Mouse (Mus musculus) ES-E14 (cell line): Measurements from ENCODE around the gene Oxtr. TPM values are rescaled to one million over a fixed set of nuclear protein-coding genes. Genes with fewer than 3 reads are reported as not detected.

ENCODE experiments used
- DNase-seq: peaks from one replicate; pipeline ENCODE4 v3.0.0-alpha.2; 2013; ENCODE audit warnings: low read depth, low spot score
- H3K27ac ChIP-seq: 2 replicates; pipeline ENCODE4 v1.5.1; 2012; ENCODE audit warnings: low read depth, mild to moderate bottlenecking, low read length, moderate library complexity, mixed read lengths; ENCODE audit not compliant: poor library complexity, insufficient read depth, severe bottlenecking
- H3K36me3 ChIP-seq: 2 replicates; pipeline ENCODE4 v1.6.1; 2012; ENCODE audit warnings: mild to moderate bottlenecking, low read length, moderate library complexity, mixed read lengths; ENCODE audit not compliant: control insufficient read depth, poor library complexity, insufficient read depth, severe bottlenecking
- H3K4me1 ChIP-seq, 2 experiments: fragments of 150-350 bp in 1 of 2; sonication (generic) in 1 of 2; 2 replicates each; pipeline ENCODE4 v1.6.1; 2012; ENCODE audit warnings: low read length in 2 of 2, mild to moderate bottlenecking in 1 of 2, mixed read lengths in 1 of 2; ENCODE audit not compliant: control insufficient read depth in 2 of 2, insufficient read depth in 2 of 2, poor library complexity in 1 of 2
- H3K4me3 ChIP-seq, 2 experiments: fragments of 150-350 bp in 1 of 2; sonication (generic) in 1 of 2; 2 replicates each; pipeline ENCODE4 v1.5.1; 2012; ENCODE audit warnings: low read length in 2 of 2, low read depth in 1 of 2, mild to moderate bottlenecking in 1 of 2, mixed read lengths in 1 of 2; ENCODE audit not compliant: insufficient read depth in 1 of 2, poor library complexity in 1 of 2, severe bottlenecking in 1 of 2
- H3K9ac ChIP-seq: 2 replicates; pipeline ENCODE4 v1.6.1; 2012; ENCODE audit warnings: low read depth, mild to moderate bottlenecking, low read length, mixed read lengths; ENCODE audit not compliant: poor library complexity, insufficient read depth, severe bottlenecking
- H3K9me3 ChIP-seq: fragments of 150-350 bp; sonication (generic); 2 replicates; pipeline ENCODE4 v1.6.1; 2012; ENCODE audit warnings: low read depth, mild to moderate bottlenecking, low read length; ENCODE audit not compliant: control insufficient read depth, insufficient read depth
- CHD2 ChIP-seq: IDR thresholded peaks from 2 replicates; pipeline ENCODE4 v1.6.1; 2014; ENCODE audit warnings: mild to moderate bottlenecking, low read depth, low read length, inconsistent platforms
- HCFC1 ChIP-seq: IDR thresholded peaks from 2 replicates; pipeline ENCODE4 v1.6.1; 2012; ENCODE audit warnings: low read length, inconsistent platforms, borderline replicate concordance; ENCODE audit not compliant: insufficient read depth
- MAFK ChIP-seq: IDR thresholded peaks from 2 replicates; pipeline ENCODE4 v1.6.1; 2014; ENCODE audit warnings: mild to moderate bottlenecking, low read depth, low read length, inconsistent platforms; ENCODE audit not compliant: insufficient read depth
- ZC3H11A ChIP-seq: IDR thresholded peaks from 2 replicates; pipeline ENCODE4 v1.6.1; 2012; ENCODE audit warnings: low read depth, mild to moderate bottlenecking, inconsistent platforms, low read length, borderline replicate concordance
- ZNF384 ChIP-seq: IDR thresholded peaks from 2 replicates; pipeline ENCODE4 v1.6.1; 2012; ENCODE audit warnings: low read depth, low read length, inconsistent platforms
- in situ Hi-C, 2 experiments: fragments of 600-800 bp; cut with MboI; formaldehyde crosslinking; loops; one replicate each; pipeline ENCODE4 v1.15.1; 2025; ENCODE audit warnings: low sequenced_read_pairs in 2 of 2, inconsistent platforms in 1 of 2; ENCODE audit not compliant: unreplicated experiment in 2 of 2
- total RNA-seq: library from RNA; depleted of rRNA; stranded (reverse); fragments of 300-350 nt; gene quantifications from 2 replicates; pipeline ENCODE4 v1.2.3, GENCODE M21; 2012

Oxtr gene
- total RNA-seq, 1 experiment: 0.04 TPM

GRCm38 (mm10) chr6:112501156-112501555 is 11.4 kb upstream of the Oxtr start:
- Histone ChIP-seq H3K4me1 (no peaks in the 10 kb centered on the region), H3K27ac (no peak overlapping the region), H3K4me3 (no peak overlapping the region), H3K36me3 (no peaks in the 10 kb centered on the region), H3K9me3 (no peaks in the 10 kb centered on the region), H3K9ac (no peak overlapping the region)
- DNase-seq: no peak
- TF ChIP-seq MAFK (no peak), CHD2 (no peak), ZNF384 (no peak), ZC3H11A (no peak), HCFC1 (no peak)
- in situ Hi-C loops: no loop called here

GRCm38 (mm10) chr6:112499456-112499855 is 9.7 kb upstream of the Oxtr start:
- in situ Hi-C loops: no loop called here
- no peaks in the 10 kb centered on the region for H3K36me3 ChIP-seq
- DNase-seq: no peak

GRCm38 (mm10) chr6:112498716-112499115 is 9.0 kb upstream of the Oxtr start:
- H3K9me3 ChIP-seq: no peaks in the 10 kb centered on the region
- H3K9ac ChIP-seq: no peak overlapping the region
- no peak overlapping the region for H3K27ac ChIP-seq
- in situ Hi-C loops: no loop called here
- H3K36me3 ChIP-seq: no peaks in the 10 kb centered on the region
- H3K4me3 ChIP-seq: no peak overlapping the region
- TF ChIP-seq CHD2 (no peak), ZC3H11A (no peak), MAFK (no peak), HCFC1 (no peak), ZNF384 (no peak)
- no peaks in the 10 kb centered on the region for H3K4me1 ChIP-seq
- no peak for DNase-seq

More at GRCm38 (mm10) chr6:112499456-112499855, 9.7 kb upstream of the Oxtr start:
- H3K4me3 ChIP-seq: no peak overlapping the region
- H3K27ac ChIP-seq: no peak overlapping the region
- TF ChIP-seq MAFK (no peak), HCFC1 (no peak), CHD2 (no peak), ZNF384 (no peak), ZC3H11A (no peak)
- no peaks in the 10 kb centered on the region for H3K9me3 ChIP-seq
- no peak overlapping the region for H3K9ac ChIP-seq
- no peaks in the 10 kb centered on the region for H3K4me1 ChIP-seq

GRCm38 (mm10) chr6:112497456-112497855 is 7.7 kb upstream of the Oxtr start:
- Histone ChIP-seq H3K27ac (no peak overlapping the region), H3K36me3 (no peaks in the 10 kb centered on the region), H3K9ac (no peak overlapping the region), H3K4me1 (no peaks in the 10 kb centered on the region), H3K4me3 (no peak overlapping the region), H3K9me3 (no peaks in the 10 kb centered on the region)
- no peak for DNase-seq
- in situ Hi-C loops: no loop called here
- TF ChIP-seq HCFC1 (no peak), ZNF384 (no peak), MAFK (no peak), CHD2 (no peak), ZC3H11A (no peak)

GRCm38 (mm10) chr6:112496291-112497060 is 6.7 kb upstream of the Oxtr start:
- no peaks in the 10 kb centered on the region for H3K9me3 ChIP-seq
- in situ Hi-C loops: no loop called here
- no peak for DNase-seq
- H3K27ac ChIP-seq: no peak overlapping the region
- no peaks in the 10 kb centered on the region for H3K36me3 ChIP-seq
- no peak overlapping the region for H3K4me3 ChIP-seq
- TF ChIP-seq HCFC1 (no peak), ZNF384 (no peak), ZC3H11A (no peak), MAFK (no peak), CHD2 (no peak)
- no peaks in the 10 kb centered on the region for H3K4me1 ChIP-seq
- H3K9ac ChIP-seq: no peak overlapping the region
